Mouse (Mus musculus): ENCODE results near the gene Mtx1.
A peak's percentile ranks its signal among the peaks of the same experiment; 100 is the strongest.

Gene Mtx1

DNA sequence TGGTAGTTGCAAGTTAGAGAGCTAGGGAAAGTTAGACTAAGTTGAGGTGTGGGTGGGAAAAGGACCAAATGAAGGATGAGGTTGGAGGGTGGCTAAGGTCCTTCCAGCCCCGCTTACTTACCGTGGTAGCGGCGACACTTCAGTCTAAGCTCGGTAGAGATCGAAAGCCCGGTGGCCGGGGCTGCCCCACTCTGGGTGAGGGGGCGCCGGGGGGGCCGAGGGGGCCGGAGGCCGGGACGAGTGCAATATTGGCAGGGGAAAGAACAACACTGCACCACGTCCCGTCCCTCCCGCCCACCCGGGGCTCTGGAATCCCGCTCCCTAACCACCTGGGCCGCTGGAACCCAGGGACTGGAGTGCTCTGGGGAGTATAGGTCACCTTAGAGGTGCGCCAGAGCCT, at the start of gene Mtx1:
Gene Mtx1, minus strand, starts transcription at position 189 of the 400 bp plus-strand sequence.
- DNase-seq (ENCODE audit: low read depth, low spot score), result no peak

DNA sequence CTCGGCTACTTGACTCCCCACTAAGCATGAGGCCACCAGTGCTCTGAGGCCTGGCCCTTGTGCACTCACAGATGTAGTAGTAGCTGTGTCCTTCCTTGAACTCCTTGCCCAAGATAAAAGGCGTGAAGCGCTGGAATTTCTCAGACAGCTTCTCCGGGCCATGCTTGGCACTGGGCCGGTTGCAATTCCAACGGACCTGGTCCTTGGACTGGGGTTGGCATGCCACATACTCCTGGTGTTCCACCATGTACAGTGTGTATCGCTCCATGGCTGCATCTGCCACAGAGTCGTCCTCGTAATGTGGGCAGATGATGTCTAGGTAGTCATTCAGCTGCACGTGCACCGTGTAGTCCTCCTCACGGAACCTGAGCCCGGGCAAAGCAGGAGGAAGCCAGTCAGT, 49.2 kb upstream of the Mtx1 start:
- no peak for DNase-seq (ENCODE audit: low read depth, low spot score)

DNA sequence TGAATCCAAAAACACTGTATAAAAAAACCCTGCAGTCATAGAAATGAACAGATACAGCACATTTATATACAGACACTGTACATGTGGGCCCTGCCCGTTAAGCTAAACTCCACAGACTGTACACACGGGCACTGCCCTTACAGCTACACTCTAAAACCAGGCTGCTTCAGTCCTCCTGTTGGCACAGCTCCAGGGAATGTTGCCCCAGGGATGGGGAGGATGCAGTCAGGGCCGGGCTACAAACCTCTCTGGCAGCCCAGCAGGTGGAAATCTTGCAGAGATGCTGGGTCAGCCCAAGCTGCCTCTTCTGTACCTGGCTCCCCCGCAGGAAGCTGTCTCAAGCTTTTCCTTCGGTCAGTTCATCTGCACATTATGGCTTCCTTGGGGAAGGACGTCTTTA, 44.9 kb upstream of the Mtx1 start:
- no peak for DNase-seq (ENCODE audit: low read depth, low spot score)

DNA sequence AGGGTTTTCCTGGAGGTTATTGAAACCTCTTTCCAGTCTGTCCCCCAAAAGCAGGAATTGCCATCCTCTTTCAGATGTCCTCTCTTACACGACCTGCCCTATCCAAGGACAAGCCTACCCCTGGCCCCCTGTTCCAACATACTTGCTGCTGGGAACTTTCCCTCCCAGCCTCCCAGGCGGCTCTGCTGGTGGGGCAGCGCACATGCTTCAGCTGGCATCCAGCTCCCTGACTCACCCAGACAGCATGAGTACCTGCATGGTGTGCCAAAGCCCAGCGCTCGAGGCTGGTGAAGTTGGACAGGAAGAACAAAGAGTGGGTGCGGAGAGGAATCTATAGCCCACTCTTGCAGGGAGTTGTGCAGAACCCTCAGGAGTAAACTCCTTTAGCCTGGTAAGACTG, 44.0 kb upstream of the Mtx1 start:
- no peak for DNase-seq (ENCODE audit: low read depth, low spot score)

DNA sequence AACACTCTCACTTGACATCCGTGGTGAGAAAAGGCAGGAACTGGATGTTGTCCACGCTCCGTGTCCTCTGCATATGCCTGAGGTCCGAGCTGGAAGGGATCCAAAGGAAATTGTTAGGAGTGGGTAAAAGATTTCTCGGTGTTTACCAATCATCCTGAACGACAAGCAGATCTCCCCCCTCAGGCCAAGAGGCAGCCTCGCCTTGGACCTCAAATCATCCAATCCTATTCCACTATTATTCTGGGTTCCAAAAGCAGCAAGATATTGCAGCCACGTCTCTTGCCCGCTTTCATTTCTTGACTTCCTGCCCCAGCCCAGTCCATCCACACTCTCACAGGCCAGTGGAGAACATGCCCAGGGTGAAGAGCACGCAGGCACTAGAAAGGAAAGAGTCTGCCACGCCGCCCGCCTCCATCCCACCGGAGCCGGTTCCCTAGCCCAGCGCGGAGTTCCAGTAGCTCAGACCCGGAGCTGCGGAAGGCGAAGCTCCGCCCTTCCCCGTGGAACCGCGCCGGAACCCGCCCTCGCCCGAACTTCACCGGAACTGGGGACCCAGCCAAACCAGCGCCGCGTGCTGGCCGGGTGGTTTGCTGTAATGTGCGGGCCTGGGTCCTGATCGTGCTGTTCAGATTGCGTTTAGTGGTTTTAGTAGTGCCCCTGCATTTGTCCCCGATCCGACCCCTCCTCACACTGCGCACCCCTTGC, 43.3 kb upstream of the Mtx1 start, which contains the start of gene Slc50a1:
Gene Slc50a1, minus strand, starts transcription at position 520 of the 705 bp plus-strand sequence.
- DNase-seq (ENCODE audit: low read depth, low spot score), result no peak

DNA sequence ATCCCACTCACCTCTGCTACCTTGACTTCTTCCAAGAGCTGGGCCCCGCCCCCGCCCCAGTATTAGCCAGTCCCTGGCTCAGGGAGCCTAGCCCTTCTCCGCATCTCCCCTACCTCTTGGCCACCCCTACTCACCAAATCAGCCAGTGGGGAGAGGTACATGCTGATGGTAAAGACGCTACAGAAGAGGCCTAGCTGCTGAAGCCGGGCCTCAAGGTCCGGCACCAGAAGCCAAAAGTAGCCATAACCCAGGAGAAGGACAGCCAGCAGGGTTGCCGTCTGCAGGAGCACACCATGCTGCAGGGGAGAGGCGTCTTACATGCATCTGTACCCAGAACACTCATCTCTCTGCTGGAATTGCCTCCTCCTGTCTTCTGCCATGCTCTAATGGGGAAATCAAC, 42.0 kb upstream of the Mtx1 start:
- no peak for DNase-seq (ENCODE audit: low read depth, low spot score)

DNA sequence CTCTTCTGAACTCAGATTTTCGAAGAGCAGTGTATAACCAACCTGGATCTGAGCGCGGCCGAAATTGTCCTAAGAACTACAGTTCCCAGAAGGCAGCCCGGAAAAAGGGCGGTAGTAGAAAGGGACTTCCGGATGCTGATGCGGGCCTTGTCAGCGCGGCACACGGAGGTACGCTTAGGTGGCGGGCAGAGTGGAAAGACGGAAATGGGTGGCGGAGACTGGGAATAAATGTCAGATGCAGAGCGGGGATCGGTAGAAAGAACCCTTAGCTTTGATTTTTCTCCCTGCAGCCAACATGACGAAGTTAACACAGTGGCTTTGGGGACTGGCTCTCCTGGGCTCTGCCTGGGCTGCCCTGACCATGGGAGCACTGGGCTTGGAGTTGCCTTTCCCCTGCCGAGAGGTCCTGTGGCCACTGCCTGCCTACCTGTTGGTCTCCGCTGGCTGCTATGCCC, 39.6 kb upstream of the Mtx1 start:
- peak; percentile 85 for DNase-seq (ENCODE audit: low read depth, low spot score)

DNA sequence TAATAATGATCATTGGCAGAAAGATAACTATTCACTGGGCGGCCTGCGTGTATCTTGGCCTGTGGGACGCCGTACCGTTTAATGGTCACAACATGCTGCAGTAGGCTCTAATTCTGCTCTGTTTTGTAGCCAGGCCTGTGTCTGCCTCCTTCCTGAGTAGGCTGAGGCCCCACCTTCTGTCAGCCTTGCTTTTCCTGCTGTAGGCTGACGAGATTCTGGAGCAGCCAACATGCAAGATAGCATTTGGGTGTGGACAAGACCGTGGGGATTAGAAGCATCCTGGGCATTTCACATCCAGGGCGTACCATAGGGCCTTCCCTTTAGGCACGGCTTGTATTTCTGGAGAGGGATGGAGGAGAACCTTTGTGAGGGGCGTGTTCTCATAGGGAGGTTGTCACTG, 35.5 kb upstream of the Mtx1 start:
- DNase-seq (ENCODE audit: low read depth, low spot score), result no peak

DNA sequence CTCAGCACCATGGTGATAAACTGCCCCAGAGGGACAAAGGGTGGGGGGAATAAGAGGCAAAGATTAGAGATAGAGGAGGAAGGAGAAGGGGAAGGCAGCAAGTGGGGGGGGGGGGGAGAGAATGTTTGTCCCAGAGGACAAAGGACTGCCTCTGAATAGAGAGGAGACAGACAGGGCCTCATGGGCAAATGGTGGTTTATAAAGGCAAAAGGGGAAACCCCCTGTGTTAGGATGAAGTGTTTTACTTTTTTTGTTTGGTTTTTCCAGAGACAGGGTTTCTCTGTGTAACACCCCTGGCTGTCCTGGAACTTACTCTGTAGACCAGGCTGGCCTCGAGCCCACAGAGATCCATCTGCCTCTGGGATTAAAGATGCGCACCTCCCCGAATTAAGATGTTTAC, 33.3 kb upstream of the Mtx1 start:
- no peak for DNase-seq (ENCODE audit: low read depth, low spot score)

DNA sequence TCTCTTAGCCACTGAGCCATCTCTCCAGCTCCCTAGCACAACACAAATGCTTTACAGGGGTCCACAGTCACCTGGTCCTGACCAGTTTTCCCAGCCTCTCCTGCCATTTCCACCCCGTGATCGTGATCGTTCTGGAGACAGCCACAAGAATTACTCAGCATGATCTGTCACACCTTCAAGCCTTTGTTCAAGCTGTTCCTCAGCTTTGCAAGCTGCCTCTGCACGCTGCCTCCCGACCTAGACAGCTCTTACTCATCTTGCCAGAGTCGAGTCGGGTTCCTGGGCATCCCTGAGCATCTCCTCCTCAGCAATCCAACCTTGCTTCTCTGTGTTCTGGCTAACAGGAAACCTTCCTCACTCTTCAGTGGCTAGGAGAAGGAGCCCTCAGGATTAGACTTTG, 32.2 kb upstream of the Mtx1 start, which contains the start of gene Dpm3:
Gene Dpm3, plus strand, starts transcription at position 283 of the 400 bp plus-strand sequence.
- no peak for DNase-seq (ENCODE audit: low read depth, low spot score)

DNA sequence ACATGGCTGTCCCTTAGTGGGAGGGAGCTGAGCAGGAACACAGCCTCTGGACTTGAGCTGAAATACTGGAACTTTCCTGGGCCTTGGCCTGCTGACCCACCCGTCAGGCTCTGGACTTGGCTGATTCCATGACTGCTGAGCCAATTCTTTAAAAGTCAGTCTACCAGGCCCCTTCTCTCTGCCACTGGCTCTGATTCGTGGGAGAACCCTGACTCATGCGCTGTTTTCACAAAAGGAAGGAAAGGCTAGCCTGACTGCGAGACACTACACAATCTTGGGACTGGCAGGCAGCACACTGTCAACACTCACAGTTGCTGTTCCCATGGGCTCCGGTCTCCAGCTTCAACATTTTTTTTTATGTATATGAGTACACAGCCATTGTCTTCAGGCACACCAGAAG, 29.3 kb upstream of the Mtx1 start:
- DNase-seq (ENCODE audit: low read depth, low spot score), result no peak

DNA sequence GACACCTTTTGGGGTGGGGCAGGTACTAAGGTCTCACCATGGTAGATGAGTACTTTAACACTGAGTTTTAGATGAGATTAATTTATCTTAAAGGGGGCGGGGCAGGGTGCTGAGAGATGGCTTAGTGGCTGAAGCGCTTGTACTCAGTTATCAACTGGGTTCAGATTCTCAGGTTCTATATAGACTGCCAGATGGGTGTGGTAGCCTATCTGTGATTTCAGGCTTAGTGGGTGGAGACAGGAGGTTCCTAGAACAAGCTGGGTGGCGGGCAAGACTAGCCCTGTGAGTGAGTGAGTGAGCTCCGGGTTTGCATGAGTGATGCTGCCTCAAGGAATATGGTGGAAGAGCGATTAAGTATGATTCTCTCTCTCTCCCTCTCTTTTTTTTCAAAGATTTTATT, 28.1 kb upstream of the Mtx1 start:
- no peak for DNase-seq (ENCODE audit: low read depth, low spot score)

DNA sequence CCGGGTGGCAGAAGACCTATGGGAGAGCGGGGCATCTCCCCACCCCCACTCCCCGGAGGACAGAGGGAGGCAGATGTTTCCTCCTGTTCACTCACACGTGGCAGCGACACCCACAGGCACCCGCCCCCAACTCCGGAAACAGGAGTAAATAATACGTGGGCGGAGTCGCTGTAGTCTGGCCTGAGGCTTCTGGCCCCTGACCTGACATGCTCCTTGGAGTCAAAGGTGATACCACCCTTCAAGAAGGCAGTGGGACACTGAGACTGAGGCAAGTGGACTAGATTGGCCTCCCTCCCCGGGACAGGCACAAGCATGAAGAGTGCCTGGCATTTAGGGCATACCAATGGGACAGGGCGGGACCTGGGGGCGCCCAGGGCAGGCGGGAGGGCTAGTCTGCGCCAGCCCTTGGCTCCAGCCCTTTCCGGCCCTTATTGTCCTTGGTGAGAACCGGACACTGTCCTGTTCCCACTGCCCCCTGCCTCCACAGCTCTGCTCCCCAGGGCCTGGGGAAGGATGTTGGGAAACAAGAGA, 24.5 kb upstream of the Mtx1 start:
- no peak for DNase-seq (ENCODE audit: low read depth, low spot score)

DNA sequence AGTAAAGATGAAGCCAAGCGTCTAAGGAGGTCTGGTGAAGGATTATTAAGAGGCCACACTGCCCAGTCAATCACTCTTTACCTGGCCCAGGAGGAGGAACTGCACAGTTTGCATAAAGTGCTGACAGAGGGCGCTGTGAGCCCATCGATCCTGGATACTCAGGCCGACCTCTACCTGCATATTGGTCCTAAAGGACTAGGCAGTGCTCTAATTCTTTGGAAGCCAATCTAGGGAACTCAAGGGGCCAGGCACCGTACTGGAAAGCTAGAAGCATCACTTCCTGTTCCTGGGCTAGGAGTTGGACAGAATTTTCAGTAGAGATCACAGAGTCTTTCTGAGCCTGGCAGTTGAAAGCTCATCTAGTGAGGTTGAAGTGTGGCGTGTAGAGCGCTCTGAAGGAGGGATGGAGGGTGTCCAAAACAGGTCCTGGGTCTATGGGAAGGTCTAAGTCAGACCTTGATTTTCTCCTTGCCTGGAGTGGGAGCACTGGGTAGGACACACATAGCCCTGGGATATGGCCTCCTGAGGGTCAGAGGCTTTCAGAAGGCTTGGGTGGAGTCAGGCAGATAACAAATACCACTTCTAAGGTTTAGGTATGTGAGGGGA, 23.6 kb upstream of the Mtx1 start:
- no peak for DNase-seq (ENCODE audit: low read depth, low spot score)

DNA sequence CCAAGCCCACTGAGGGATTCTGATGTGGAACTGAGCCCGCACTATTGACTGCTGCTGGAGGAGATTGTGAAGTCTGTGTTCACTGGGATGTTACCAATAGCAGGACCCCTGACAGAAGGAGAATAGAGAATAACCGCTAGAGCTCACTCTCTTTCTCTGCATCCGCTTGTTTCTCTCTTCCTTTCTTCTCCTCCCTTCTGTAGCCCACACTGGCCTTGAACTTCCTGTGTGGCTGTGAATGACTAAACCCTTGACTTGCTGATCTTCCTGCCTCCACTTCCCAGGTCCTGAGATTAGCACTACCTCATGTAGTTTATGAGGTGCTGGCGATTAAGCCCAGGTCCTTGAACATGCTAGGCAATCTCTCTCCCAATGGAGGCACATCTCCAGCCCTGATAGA, 20.6 kb upstream of the Mtx1 start:
- DNase-seq (ENCODE audit: low read depth, low spot score), result no peak

DNA sequence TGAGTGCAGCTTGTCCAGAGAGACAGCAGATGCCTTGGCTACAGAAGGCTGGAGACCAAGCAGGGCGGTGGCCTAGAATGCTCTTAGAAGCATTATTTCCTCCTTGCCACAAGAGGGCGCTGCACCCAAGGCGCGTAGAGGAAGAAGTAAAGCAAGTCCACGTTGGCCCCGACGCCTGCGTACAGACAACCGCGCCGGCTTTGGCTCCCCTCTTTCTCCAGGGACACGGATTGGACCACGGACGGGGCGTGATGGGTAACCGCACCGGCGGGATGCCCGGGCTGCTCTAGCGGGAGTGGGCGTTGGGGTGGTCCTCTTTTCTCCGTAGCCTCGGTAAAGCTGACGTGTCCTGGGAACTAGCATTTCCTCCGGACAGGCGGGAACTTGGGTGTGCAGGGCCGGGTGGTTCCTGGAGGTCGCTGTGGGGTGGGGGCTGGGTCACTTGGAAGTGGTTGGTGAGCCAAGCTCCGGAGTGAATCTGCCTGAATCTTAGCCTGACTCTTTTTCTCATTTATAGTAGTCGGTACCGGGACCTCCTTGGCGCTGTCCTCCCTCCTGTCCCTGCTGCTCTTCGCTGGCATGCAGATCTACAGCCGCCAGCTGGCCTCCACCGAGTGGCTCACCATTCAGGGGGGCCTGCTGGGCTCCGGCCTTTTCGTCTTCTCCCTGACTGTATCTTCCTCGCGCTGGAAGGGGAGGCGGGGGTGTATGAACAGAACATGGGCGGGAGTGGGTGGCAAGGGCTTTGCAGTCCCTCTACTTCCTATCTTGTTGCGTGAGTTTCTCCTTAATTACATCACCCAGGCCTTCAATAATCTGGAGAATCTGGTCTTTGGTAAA, 19.6 kb upstream of the Mtx1 start, which contains the start of gene Trim46:
Gene Trim46, minus strand, starts transcription at position 49 of the 840 bp plus-strand sequence.
- peak; percentile 90 for DNase-seq (ENCODE audit: low read depth, low spot score)

DNA sequence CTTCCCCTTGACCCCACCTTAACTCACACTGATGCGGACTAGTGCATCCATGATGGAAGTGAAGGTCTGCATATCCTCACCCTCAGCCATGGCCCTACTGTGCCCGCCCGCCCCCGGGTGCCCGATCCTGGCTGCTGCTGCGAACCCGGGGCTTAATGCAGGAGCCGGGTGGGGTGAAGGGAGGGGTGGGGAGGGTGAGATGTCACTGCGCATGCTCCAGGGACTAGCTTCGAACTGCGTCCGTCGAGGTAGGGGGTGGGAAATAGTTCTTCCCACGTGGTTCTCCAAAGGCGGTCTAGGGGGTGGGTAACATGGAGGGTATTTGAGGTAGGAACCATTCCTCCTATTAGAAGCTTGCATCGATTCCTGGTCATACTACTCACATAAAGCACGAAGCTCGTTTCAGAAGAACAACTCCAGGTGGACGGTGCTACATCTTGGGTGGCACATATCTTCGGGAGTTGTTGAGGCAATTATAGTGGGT, 18.8 kb upstream of the Mtx1 start, which contains the start of gene Krtcap2:
Gene Krtcap2, plus strand, starts transcription at position 279 of the 484 bp plus-strand sequence.
- peak; percentile 91 for DNase-seq (ENCODE audit: low read depth, low spot score)

DNA sequence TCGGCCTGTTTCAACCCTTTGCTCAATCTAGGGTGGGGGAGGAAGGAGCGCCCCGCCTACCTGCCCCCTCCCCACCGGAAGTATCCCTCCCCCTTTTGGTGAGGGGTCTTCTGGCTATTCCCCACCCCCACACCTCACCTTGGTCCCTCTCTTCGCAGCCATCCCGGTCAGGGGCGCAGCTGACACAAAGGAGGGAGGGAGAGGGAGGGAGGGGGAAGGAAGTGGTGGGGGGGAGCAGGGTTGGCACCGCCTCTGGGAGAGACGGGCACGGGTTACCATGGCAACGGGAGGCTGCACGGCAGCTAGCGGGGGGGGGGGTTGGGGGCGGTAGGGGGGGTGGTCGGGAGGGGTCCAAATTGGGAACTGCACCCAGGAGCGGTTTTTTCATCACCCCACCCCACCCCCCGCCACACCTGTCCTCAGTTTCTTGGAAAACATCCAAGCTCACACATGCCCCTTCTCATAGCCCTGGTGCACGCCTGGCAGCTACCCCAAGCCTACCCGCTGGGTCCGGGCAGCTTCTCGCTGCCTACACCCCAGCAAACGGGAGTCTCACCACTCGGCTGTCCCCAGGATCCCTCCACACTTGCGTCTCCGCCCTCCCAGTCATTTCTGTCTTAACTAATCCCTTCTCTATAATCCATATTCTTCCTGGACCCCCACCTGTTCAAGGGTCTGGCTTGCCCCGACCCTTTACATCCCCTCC, 18.2 kb upstream of the Mtx1 start:
- no peak for DNase-seq (ENCODE audit: low read depth, low spot score)

DNA sequence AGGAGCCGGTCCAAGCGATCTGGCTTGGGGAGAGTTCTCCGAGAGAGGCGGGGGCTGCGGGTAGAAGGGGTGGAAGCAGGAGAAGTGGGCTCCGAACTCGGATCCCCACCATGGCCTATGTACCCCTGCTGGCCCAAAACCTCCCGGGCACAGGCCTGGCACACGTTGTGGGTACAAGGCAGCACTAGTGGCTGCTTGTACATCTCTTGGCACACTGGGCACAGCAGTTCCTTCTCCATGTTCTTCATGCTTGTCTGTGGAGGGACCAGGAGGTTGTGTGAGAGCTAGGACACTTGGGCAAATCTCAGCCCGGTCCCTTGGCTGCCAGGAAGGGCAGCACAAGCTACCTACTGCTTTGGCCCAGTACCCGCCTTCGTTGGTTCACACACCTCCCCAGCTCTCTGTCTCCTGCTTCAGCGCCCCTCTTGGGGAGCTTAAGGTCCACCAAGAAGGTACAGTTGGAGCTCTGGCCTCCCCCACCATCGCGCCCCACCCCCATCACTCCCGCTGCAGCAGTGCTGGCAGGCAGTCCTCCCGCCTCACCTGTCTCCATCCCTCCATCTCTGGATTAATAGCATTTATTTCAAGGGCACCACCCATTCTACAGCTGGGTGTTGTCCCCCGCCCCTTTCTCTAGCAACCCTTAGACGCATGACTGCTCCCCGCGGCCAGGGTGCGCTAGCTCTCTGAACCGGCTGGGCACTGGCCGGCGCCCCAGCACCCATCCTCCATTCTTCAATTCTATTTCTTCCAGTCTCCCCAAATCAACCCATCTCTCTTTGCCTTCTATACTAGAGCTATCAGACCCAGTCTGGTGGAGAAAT, 17.5 kb upstream of the Mtx1 start:
- DNase-seq (ENCODE audit: low read depth, low spot score), result no peak

DNA sequence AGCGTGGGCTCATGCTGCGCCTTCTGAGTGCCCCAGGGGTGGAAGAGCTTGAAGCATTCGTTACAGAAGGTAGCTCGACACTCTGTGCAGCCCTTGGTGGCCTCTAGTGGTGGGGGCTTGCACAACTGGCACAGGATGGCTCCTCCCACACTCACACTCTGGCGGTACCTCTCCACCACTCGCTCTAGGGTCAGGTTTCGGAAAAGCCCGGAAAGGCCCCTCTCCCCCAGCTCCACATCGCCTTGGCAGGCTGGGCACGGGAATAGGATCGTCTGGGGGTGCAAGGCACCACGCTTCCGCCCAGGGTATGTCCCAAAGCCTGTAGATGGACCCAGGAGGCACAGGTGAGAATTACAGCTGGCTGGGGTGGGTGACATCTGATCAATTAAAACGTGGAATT, 16.7 kb upstream of the Mtx1 start:
- DNase-seq (ENCODE audit: low read depth, low spot score), result no peak

All from telencephalon, adult 2 months (tissue).